Mouse (Mus musculus): Measurements from ENCODE around the gene 4930564D02Rik. TPM values are rescaled to one million over a fixed set of nuclear protein-coding genes. Genes with fewer than 3 reads are reported as not detected.

The 4930564D02Rik gene
- polyA plus RNA-seq, 1 experiment from 2014 or later = not detected

DNA sequence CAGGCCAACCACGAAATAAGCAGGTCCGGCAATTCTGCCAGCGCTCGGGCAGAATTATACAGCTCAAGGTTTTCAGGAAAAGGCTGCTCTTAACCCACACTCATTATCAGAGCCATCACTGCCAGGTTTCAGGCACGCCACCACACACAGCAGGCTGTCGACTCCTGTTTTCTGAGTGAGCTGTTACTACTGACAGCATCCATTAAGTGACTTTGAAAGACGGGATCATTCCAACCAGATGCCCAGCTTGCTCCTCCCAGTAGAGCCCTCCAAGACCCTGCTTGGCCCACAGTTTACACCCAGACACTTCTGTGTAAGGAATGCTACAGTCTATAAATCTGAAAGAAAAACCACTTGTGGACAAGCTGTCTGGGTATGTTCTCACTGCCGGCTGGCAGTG is 26.6 kb upstream of the 4930564D02Rik start:
- H3K27ac ChIP-seq (ENCODE audit: low read depth, low read length) = no peak overlapping the region

GRCm38 (mm10) chr3:105040983-105041625 is 25.5 kb upstream of the 4930564D02Rik start:
- H3K27me3 ChIP-seq (ENCODE audit: control insufficient read depth, insufficient read depth, low read length) = no peaks in the 10 kb centered on the region
- H3K4me2 ChIP-seq (ENCODE audit: low read depth, low read length) = no peak overlapping the region
- H3K27ac ChIP-seq (ENCODE audit: low read depth, low read length) = no peak overlapping the region
- H3K9ac ChIP-seq (replicated peaks; ENCODE audit: low read depth, low read length) = no peak overlapping the region
- WGBS = 93% methylated on average over 9 of the region's 9 CpGs
- H3K9me3 ChIP-seq (ENCODE audit: control insufficient read depth, low read length) = no peaks in the 10 kb centered on the region
- ATAC-seq (ENCODE audit: low read depth) = no peak
- H3K4me3 ChIP-seq (ENCODE audit: low read depth, low read length) = no peak overlapping the region
- H3K4me1 ChIP-seq (ENCODE audit: control insufficient read depth, insufficient read depth, low read length) = peaks cover 5% of the 10 kb centered on the region; the same call in 1 of the 2 replicates
- H3K36me3 ChIP-seq (ENCODE audit: control insufficient read depth, insufficient read depth, low read length) = peaks cover 7% of the 10 kb centered on the region

More for the DNA sequence above, 26.6 kb upstream of the 4930564D02Rik start:
- Histone ChIP-seq H3K9ac (replicated peaks; ENCODE audit: low read depth, low read length) (no peak overlapping the region), H3K9me3 (ENCODE audit: control insufficient read depth, low read length) (no peaks in the 10 kb centered on the region), H3K4me2 (ENCODE audit: low read depth, low read length) (no peak overlapping the region), H3K27me3 (ENCODE audit: control insufficient read depth, insufficient read depth, low read length) (no peaks in the 10 kb centered on the region), H3K36me3 (ENCODE audit: control insufficient read depth, insufficient read depth, low read length) (peaks cover 18% of the 10 kb centered on the region), H3K4me3 (ENCODE audit: low read depth, low read length) (no peak overlapping the region), H3K4me1 (ENCODE audit: control insufficient read depth, insufficient read depth, low read length) (peaks cover 1% of the 10 kb centered on the region; the same call in 1 of the 2 replicates)
- WGBS = 48% methylated on average over 8 of the region's 8 CpGs
- peak; percentile 56; the same call in 1 of the 2 replicates for ATAC-seq (ENCODE audit: low read depth)

GRCm38 (mm10) chr3:105043746-105044145 is 22.9 kb upstream of the 4930564D02Rik start:
- no peak overlapping the region for H3K27ac ChIP-seq (ENCODE audit: low read depth, low read length)
- ATAC-seq (ENCODE audit: low read depth) = no peak
- no peak overlapping the region for H3K4me3 ChIP-seq (ENCODE audit: low read depth, low read length)
- no peaks in the 10 kb centered on the region for H3K9me3 ChIP-seq (ENCODE audit: control insufficient read depth, low read length)
- peaks cover 12% of the 10 kb centered on the region for H3K4me1 ChIP-seq (ENCODE audit: control insufficient read depth, insufficient read depth, low read length)
- WGBS = 88% methylated on average over 5 of the region's 5 CpGs
- no peaks in the 10 kb centered on the region for H3K27me3 ChIP-seq (ENCODE audit: control insufficient read depth, insufficient read depth, low read length)
- no peak overlapping the region for H3K4me2 ChIP-seq (ENCODE audit: low read depth, low read length)
- H3K9ac ChIP-seq (replicated peaks; ENCODE audit: low read depth, low read length) = no peak overlapping the region
- no peaks in the 10 kb centered on the region for H3K36me3 ChIP-seq (ENCODE audit: control insufficient read depth, insufficient read depth, low read length)

- Histone ChIP-seq H3K27me3 (ENCODE audit: control insufficient read depth, insufficient read depth, low read length) (no peaks in the 10 kb centered on the region), H3K4me1 (ENCODE audit: control insufficient read depth, insufficient read depth, low read length) (peaks cover 32% of the 10 kb centered on the region), H3K27ac (ENCODE audit: low read depth, low read length) (no peak overlapping the region), H3K9ac (replicated peaks; ENCODE audit: low read depth, low read length) (no peak overlapping the region), H3K9me3 (ENCODE audit: control insufficient read depth, low read length) (no peaks in the 10 kb centered on the region), H3K4me2 (ENCODE audit: low read depth, low read length) (no peak overlapping the region), H3K4me3 (ENCODE audit: low read depth, low read length) (no peak overlapping the region), H3K36me3 (ENCODE audit: control insufficient read depth, insufficient read depth, low read length) (no peaks in the 10 kb centered on the region)
- 87% methylated on average over 5 of the region's 5 CpGs for WGBS
- ATAC-seq (ENCODE audit: low read depth) = no peak
These were observed 19.8 kb upstream of the 4930564D02Rik start for GRCm38 (mm10) chr3:105046870-105047269.

GRCm38 (mm10) chr3:105047616-105048015 is 19.0 kb upstream of the 4930564D02Rik start:
- no peak overlapping the region for H3K27ac ChIP-seq (ENCODE audit: low read depth, low read length)
- peaks cover 32% of the 10 kb centered on the region for H3K4me1 ChIP-seq (ENCODE audit: control insufficient read depth, insufficient read depth, low read length)
- ATAC-seq (ENCODE audit: low read depth) = no peak

DNA sequence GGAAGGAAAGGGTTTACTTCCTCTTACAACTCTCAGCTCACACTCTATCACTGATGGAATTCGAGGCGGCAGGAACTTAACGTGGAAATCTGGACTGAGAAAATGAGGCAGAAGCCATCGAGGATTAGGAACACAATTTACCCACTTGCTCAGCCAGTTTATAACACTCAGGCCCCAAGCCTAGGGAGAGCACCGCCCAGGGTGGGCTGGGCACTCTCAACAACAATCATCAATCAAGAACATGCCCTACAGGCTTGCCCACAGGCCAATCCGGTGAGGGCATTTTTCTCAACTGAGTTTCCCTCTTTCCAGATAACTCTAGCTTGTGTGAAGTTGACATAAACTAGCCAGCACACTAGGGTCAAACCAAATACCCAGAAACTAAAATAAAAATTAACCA is 16.8 kb upstream of the 4930564D02Rik start:
- no peaks in the 10 kb centered on the region for H3K36me3 ChIP-seq (ENCODE audit: control insufficient read depth, insufficient read depth, low read length)
- 86% methylated on average over 6 of the region's 6 CpGs for WGBS
- peak overlapping the region; percentile 29; the same call in 1 of the 2 replicates for H3K4me2 ChIP-seq (ENCODE audit: low read depth, low read length)
- H3K4me3 ChIP-seq (ENCODE audit: low read depth, low read length) = no peak overlapping the region
- H3K4me1 ChIP-seq (ENCODE audit: control insufficient read depth, insufficient read depth, low read length) = peaks cover 35% of the 10 kb centered on the region
- no peaks in the 10 kb centered on the region for H3K9me3 ChIP-seq (ENCODE audit: control insufficient read depth, low read length)
- no peak for ATAC-seq (ENCODE audit: low read depth)
- H3K27ac ChIP-seq (ENCODE audit: low read depth, low read length) = no peak overlapping the region
- no peaks in the 10 kb centered on the region for H3K27me3 ChIP-seq (ENCODE audit: control insufficient read depth, insufficient read depth, low read length)
- H3K9ac ChIP-seq (replicated peaks; ENCODE audit: low read depth, low read length) = no peak overlapping the region

More at GRCm38 (mm10) chr3:105047616-105048015, 19.0 kb upstream of the 4930564D02Rik start:
- WGBS = 81% methylated on average over 8 of the region's 8 CpGs
- no peaks in the 10 kb centered on the region for H3K36me3 ChIP-seq (ENCODE audit: control insufficient read depth, insufficient read depth, low read length)
- no peaks in the 10 kb centered on the region for H3K9me3 ChIP-seq (ENCODE audit: control insufficient read depth, low read length)
- no peak overlapping the region for H3K9ac ChIP-seq (replicated peaks; ENCODE audit: low read depth, low read length)
- no peaks in the 10 kb centered on the region for H3K27me3 ChIP-seq (ENCODE audit: control insufficient read depth, insufficient read depth, low read length)
- no peak overlapping the region for H3K4me3 ChIP-seq (ENCODE audit: low read depth, low read length)
- H3K4me2 ChIP-seq (ENCODE audit: low read depth, low read length) = no peak overlapping the region

GRCm38 (mm10) chr3:105051103-105051502 is 15.5 kb upstream of the 4930564D02Rik start:
- peak overlapping the region; percentile 78 for H3K4me2 ChIP-seq (ENCODE audit: low read depth, low read length)
- no peaks in the 10 kb centered on the region for H3K36me3 ChIP-seq (ENCODE audit: control insufficient read depth, insufficient read depth, low read length)
- peak overlapping the region; percentile 81 for H3K4me3 ChIP-seq (ENCODE audit: low read depth, low read length)
- no peaks in the 10 kb centered on the region for H3K27me3 ChIP-seq (ENCODE audit: control insufficient read depth, insufficient read depth, low read length)
- H3K9me3 ChIP-seq (ENCODE audit: control insufficient read depth, low read length) = no peaks in the 10 kb centered on the region
- peak overlapping the region; percentile 26; the same call in 1 of the 2 replicates for H3K9ac ChIP-seq (replicated peaks; ENCODE audit: low read depth, low read length)
- no peak for ATAC-seq (ENCODE audit: low read depth)
- no peak overlapping the region for H3K27ac ChIP-seq (ENCODE audit: low read depth, low read length)
- H3K4me1 ChIP-seq (ENCODE audit: control insufficient read depth, insufficient read depth, low read length) = peaks cover 30% of the 10 kb centered on the region
- 57% methylated on average over 2 of the region's 2 CpGs for WGBS

DNA sequence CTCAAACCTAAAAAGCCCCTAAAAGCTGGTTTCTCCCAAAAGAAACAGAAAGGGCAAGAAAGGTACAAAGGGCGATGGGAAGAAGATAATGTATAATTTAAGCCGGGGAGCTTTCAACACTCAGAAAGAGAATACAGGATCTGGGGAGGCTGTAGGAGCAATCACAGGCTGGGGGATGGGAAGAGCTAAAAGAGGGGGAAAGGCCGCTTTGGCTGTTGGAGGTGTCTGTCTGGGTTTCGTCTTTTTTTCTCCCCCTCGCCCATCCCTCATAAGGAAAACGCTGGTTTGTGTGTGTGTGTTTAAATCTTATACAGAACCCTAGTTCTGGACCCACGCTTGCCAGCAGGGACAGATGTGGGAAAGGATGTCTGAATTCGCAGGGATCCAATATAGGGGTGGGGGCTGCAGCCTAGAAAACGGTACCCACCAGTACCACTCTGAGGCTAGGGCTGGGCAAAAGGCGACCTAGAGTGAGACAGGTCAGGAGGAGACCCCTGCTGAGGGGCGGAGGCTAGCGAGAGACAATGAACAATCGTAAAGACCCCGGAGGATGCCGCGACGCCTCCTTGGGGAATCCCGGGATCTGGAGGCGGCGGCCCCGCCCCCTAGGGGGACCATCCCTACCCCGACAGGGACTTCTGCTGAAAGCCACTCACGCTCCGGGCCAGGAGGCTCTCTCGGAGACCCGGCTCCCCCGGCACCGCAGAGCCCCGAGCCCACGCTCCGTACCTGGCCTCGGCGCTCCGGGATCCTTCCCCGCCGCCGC is 14.3 kb upstream of the 4930564D02Rik start:
- H3K4me1 ChIP-seq (ENCODE audit: control insufficient read depth, insufficient read depth, low read length) = peaks cover 28% of the 10 kb centered on the region
- H3K27me3 ChIP-seq (ENCODE audit: control insufficient read depth, insufficient read depth, low read length) = no peaks in the 10 kb centered on the region
- WGBS = under 1% methylated on average over 33 of the region's 37 CpGs
- no peaks in the 10 kb centered on the region for H3K9me3 ChIP-seq (ENCODE audit: control insufficient read depth, low read length)
- H3K36me3 ChIP-seq (ENCODE audit: control insufficient read depth, insufficient read depth, low read length) = no peaks in the 10 kb centered on the region
- H3K27ac ChIP-seq (ENCODE audit: low read depth, low read length) = peak overlapping the region; percentile 92
- H3K4me3 ChIP-seq (ENCODE audit: low read depth, low read length) = peak overlapping the region; percentile 81
- H3K4me2 ChIP-seq (ENCODE audit: low read depth, low read length) = peak overlapping the region; percentile 78
- ATAC-seq (ENCODE audit: low read depth) = peak; percentile 5
- H3K9ac ChIP-seq (replicated peaks; ENCODE audit: low read depth, low read length) = peak overlapping the region; percentile 94
